Mouse (Mus musculus) T-helper 17 cell (primary cell): ENCODE measurements around the gene Cops4.

Source experiments
- in situ Hi-C, 2 experiments: fragments of 300-600 bp; cut with MboI, MseI; formaldehyde crosslinking; loops; 1 replicate in 1 of 2; 2 replicates in 1 of 2; pipeline ENCODE4 v1.15.1; 2025; ENCODE audit warnings: high pct_unique_total_duplicates in 2 of 2

The Cops4 gene

DNA sequence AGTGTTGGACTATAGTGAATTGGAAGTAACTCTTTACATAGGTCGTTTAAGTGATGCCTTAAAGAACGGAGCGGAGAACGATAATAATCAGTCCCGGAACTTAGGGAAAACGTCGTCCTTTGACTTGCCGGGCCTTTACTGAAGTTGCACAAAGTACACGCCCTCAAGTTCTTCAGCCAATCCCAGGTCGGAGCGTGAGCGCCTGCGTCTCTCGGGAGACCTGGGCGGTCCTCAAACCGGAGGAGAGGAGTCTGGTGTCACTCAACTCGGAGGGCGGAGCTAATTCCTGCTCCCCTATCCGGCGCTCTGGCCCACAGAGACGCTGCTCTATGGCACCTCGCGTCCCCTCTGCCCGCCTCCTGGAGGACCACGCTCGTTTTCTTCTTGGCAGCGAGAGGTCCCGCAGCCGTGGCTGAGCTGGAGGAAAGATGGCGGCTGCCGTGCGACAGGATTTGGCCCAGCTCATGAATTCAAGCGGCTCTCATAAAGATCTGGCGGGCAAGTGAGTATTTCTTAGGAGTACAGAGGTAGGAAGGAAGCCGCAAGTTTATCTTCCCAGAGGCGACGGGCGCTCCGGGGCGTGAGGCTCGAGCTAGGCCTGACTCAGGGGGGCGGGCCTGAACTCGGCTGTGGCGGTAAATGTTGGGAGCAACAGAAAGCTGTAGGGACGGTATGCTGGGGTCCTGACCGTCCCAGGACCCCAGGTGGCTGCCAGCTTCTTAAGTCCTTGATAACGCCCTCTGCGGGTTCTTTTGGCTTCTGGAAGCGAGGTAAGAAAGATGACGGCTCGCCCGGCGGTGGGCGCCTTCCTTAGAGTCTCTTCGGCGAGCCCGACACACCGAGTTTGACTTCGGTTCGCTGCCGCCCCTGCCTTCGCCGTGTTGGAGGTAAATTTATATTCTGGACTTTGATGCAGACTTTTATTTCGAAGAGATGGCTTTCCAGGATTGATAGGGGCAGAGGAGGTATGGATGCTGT lies at the start of gene Cops4:
Cops4 (plus strand) TSS at position 261 of the 978 bp plus-strand sequence.
- in situ Hi-C loops = loop anchor here (5.0 kb wide), 2 partner anchors 81 to 91 kb away; no protein-coding TSS in a partner anchor

DNA sequence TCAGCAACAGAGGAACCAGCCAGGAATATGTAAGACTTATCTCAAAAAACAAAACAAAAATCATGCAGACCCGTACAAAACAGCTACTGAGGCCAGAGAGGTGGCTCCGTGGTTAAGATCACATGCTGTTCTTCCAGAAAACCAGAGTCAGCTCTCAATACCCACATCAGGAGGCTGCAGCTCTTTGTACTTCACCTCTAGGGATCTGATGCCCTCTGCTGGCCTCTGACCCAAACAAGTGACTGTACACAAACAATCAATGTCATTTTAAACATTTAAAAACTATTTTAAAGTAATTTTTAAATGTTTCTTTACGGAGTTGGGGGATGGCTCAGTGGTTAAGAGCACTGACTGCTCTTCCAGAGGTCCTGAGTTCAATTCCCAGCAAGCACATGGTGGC lies 41.8 kb upstream of the Cops4 start:
- in situ Hi-C loops = no loop called here

DNA sequence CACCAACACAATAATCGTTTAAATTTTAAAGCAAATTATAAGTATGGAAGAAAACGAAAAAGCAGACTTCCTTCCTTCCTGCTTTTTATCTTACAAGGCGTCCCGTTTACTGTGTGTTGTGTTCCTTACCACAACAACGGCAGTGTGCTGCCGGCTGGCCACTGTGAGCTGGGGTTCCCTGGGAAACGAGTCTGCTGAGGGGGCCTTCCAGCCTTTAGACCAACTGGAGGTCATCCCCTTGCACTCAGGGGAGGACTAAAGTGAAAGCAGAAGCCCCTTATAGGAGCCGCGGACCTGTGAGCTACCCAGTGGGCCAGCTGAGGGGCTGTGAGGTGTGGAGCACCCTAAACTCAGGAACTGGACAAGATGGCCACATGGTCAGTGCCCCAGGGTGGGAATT lies 40.5 kb upstream of the Cops4 start:
- in situ Hi-C loops = no loop called here

DNA sequence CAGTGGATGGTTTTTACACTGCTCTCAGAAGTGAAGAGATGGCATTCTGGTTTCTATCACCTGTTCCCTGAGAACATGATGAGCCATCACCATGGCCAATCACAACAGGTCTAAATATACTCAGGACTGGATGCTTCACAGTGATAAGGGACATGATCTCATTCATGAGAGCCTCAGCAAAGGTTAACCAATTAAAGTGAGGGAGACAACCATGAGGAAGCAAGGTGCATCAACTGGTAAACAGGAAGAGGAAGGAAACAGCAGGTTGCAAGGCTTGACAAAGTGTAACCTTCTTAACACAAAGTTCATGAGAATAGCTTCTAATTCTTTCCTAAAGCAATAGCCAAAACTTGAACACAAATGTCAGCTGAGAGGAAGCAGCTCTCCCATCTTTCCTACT lies 34.5 kb upstream of the Cops4 start:
- in situ Hi-C loops = no loop called here

DNA sequence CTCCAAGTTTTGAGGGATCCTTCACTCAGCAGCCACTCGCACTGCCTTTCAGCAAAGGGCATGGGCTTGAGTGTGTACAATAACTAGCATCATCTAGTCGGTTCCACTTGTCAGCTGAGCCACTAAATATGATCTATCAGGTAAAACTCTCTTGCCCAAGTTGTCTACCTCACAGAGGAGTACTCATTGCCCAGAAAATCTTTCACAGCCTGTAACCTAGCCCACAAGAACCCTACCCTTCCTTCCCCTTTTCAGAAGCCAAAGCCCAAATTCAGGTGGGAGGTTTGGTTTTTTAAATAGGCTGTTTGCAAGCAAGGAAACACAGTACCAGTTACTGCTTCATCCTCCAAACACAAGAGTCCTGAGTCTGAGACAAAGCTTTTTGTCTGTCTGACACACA lies 31.0 kb upstream of the Cops4 start:
- in situ Hi-C loops = loop anchor here in 1 of 2 experiments (5.0 kb wide), 1 partner anchor 40 kb away; no protein-coding TSS in a partner anchor

GRCm38 (mm10) chr5:100488231-100488630 lies 29.9 kb upstream of the Cops4 start:
- in situ Hi-C loops = loop anchor here in 1 of 2 experiments (5.0 kb wide), 1 partner anchor 41 kb away; no protein-coding TSS in a partner anchor

DNA sequence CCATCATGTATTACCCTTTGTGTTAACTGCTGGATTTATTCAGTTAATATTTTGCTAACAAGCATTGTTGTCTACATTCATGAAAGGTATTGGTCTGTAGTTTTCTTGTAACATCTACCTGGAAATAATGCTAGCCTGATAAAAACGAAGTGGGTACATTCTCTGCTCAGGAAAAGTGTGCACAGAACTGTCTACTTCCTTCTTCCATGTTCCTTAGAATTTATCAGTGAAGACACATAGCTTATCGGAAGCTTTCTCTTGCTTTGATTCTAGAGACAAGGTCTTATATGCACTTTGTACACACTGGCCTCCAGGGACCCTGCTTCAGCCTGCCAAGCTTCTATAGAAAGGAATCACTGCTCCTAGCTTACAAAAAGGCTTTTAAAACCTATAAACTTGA lies 28.8 kb upstream of the Cops4 start:
- in situ Hi-C loops = loop anchor here in 1 of 2 experiments (5.0 kb wide), 1 partner anchor 42 kb away; no protein-coding TSS in a partner anchor

DNA sequence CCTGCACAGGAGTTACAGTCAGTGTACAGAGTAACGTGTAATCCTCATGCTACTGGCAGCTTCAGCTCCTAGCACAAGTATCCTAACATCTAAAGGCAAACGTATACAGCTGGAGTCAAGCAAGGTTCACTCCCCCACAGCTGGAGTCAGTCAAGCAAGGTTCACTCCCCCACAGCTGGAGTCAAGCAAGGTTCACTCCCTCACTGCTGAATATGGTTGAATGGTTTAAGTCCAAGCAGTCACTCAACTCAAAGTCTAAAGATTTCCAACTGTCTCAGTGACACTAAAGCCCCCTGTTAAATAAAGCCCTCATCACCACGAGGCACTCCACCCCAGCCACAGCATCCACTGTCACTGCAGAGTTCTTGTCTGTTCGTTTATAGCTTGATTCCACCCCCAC lies 26.4 kb upstream of the Cops4 start:
- in situ Hi-C loops = no loop called here

DNA sequence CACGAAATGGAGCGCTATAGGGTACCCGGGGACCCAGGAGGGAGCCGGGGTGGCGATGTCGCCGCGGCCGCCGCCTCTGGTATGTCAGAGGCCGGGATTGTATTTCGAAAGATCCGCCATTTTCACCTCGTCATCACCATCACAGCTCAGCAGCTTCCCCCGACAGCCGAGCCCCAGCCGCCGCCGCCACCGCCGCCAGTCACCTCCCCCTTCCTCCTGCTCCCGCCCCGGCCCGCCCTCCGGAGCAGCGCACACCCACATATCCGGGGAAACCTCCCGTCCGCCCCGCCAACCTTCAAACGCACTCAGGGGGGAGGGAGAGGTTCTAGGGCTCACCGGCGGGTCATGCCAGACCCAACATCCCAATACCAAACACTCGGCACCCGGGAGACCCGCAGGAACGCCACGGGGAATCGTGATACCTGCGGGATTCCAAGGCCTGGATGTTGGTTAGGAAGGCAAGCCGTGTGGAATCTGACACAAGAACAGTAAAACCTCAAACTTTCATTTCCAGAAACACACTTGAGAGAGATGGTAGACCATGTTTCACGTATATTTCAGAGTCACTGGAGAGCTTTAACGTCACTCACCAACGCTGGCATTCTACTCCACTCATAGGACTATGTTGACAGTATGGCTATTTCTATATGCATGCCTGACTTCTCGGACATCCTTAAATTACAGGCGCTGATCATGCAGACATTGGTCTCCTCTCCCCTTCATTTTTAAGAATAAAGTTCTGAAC lies 19.5 kb upstream of the Cops4 start:
- in situ Hi-C loops = no loop called here

- in situ Hi-C loops = no loop called here
Observed at GRCm38 (mm10) chr5:100499243-100499642, 18.9 kb upstream of the Cops4 start.

- in situ Hi-C loops = no loop called here
Observed at GRCm38 (mm10) chr5:100499831-100500304, 18.2 kb upstream of the Cops4 start.

GRCm38 (mm10) chr5:100500458-100500961 lies 17.6 kb upstream of the Cops4 start, which contains the start of gene Lin54:
Gene Lin54, minus strand, starts transcription at chr5:100500639.
- in situ Hi-C loops = no loop called here

- in situ Hi-C loops = no loop called here
Observed at GRCm38 (mm10) chr5:100501267-100501666, 16.8 kb upstream of the Cops4 start.

DNA sequence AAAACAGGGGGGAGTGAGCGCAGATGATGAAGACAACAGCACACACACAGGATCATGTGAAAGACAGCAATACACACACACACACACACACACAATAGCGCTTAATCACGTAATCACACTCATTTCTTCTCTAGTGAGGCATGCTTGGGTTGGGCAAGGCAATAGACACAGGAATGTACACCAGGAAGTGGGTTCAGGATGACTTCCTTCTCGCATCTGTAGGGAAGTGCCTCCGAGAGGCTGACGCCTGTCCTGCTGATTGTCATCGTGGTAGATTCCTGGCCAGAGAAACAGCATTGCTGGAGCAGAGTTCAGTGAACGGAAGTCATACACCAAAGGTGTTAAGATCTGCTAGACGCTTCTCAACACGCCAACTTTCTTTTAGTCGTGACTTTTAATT lies 8.9 kb upstream of the Cops4 start:
- in situ Hi-C loops = no loop called here

- in situ Hi-C loops = no loop called here
Observed at GRCm38 (mm10) chr5:100512576-100512975, 5.5 kb upstream of the Cops4 start.

GRCm38 (mm10) chr5:100519027-100519411 lies 910 bp downstream of the Cops4 start:
- in situ Hi-C loops = loop anchor here (5.0 kb wide), 2 partner anchors 82 to 92 kb away; no protein-coding TSS in a partner anchor

GRCm38 (mm10) chr5:100520223-100520622 lies 2.1 kb downstream of the Cops4 start:
- in situ Hi-C loops = no loop called here

- in situ Hi-C loops = no loop called here
Observed at GRCm38 (mm10) chr5:100523331-100523730, 5.2 kb downstream of the Cops4 start.

- in situ Hi-C loops = no loop called here
Observed at GRCm38 (mm10) chr5:100524921-100525320, 6.8 kb downstream of the Cops4 start.

DNA sequence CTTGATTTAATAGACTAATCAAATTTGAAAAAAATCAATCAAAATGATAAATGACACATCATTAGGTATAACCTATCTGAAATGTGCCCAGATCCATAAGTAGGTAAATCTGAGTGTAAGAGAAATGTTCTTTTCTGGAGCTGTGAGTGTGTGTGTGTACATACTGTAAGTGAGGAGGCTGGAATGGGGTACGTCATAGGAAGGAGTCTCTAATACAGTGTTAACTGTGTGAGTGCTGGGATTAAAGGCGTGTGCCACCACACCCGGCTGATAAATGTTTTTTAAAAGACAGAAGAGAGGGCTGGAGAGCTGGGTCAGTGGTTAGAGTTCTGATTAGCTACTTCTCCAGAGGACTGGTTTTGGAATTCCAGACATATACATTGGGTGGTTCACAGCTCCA lies 7.5 kb downstream of the Cops4 start:
- in situ Hi-C loops = no loop called here

- in situ Hi-C loops = no loop called here
Observed at GRCm38 (mm10) chr5:100526164-100526563, 8.1 kb downstream of the Cops4 start.

DNA sequence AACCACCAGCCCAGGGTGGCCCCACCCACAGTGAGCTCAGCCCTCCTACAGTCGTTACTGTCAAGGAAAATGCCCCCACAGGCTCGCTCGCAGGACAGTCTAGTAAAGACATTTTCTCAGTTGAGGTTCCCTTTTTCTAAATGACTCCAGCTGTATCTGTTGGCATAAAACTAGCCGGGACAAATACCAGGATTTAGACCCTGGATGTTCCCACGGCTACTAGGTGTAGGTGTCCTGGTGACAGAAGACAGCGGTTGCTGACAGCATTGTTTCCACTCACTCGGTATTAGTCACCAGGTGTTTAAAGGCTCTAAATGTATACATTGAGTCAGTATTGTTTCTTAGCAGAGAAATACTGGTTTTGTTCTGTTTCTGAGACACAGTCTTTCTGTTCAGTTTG lies 17.7 kb downstream of the Cops4 start:
- in situ Hi-C loops = no loop called here
